Mouse (Mus musculus) heart, embryonic 10.5 days (tissue): ENCODE data around the gene Fdx1. TPM values are rescaled to one million over a fixed set of nuclear protein-coding genes. Genes with fewer than 3 reads are reported as not detected.
A peak's percentile ranks its signal among the peaks of the same experiment; 100 is the strongest.

ENCODE experiments used
- DNase-seq: peaks from one replicate; pipeline ENCODE4 v3.0.0-alpha.2; 2017; ENCODE audit warnings: low spot score
- H3K27ac ChIP-seq: fragments of 300-500 bp; sonication (generic); 2 replicates; pipeline ENCODE4 v1.5.1; 2016; ENCODE audit warnings: mild to moderate bottlenecking
- H3K27me3 ChIP-seq: fragments of 300-500 bp; sonication (generic); 2 replicates; pipeline ENCODE4 v1.6.1; 2016; ENCODE audit warnings: mild to moderate bottlenecking; ENCODE audit not compliant: poor library complexity, insufficient read depth, severe bottlenecking
- H3K36me3 ChIP-seq: fragments of 300-500 bp; sonication (generic); 2 replicates; pipeline ENCODE4 v1.6.1; 2016; ENCODE audit warnings: mild to moderate bottlenecking, moderate library complexity
- H3K4me1 ChIP-seq: fragments of 300-500 bp; sonication (generic); 2 replicates; pipeline ENCODE4 v1.6.1; 2016; ENCODE audit warnings: mild to moderate bottlenecking
- H3K4me3 ChIP-seq: fragments of 300-500 bp; sonication (generic); 2 replicates; pipeline ENCODE4 v1.5.1; 2016; ENCODE audit warnings: mild to moderate bottlenecking, moderate library complexity
- H3K9me3 ChIP-seq: fragments of 300-500 bp; sonication (generic); 2 replicates; pipeline ENCODE4 v1.6.1; 2016; ENCODE audit warnings: mild to moderate bottlenecking, moderate library complexity
- WGBS: fragments of 180-500 bp; shearing (Covaris S2); methylation state at CpG from one replicate; pipeline ENCODE4 v1.1.7; 2016; 5-methylcytosine and 5-hydroxymethylcytosine counted together
- polyA plus RNA-seq: library from polyadenylated mRNA; unstranded; fragments of >200 nt; fragmentation: Nextera tagmentation; extraction: Ambion mirVana; gene quantifications from 2 replicates; pipeline ENCODE4 v1.2.1, GENCODE M21; 2016

Fdx1 gene
- polyA plus RNA-seq, 1 experiment from 2014 or later, result 70.3 TPM

GRCm38 (mm10) chr9:51924551-51925081 lies 38.7 kb downstream of the Fdx1 start:
- WGBS, result 69% methylated on average over 8 of the region's 8 CpGs
- Histone ChIP-seq H3K27ac (no peak overlapping the region), H3K36me3 (no peaks in the 10 kb centered on the region)

GRCm38 (mm10) chr9:51922756-51923155 lies 40.6 kb downstream of the Fdx1 start:
- H3K27ac ChIP-seq, result no peak overlapping the region
- peaks cover 4% of the 10 kb centered on the region for H3K4me1 ChIP-seq
- no peaks in the 10 kb centered on the region for H3K9me3 ChIP-seq
- no peaks in the 10 kb centered on the region for H3K36me3 ChIP-seq
- WGBS, result 79% methylated on average over 2 of the region's 2 CpGs
- DNase-seq, result no peak
- no peaks in the 10 kb centered on the region for H3K27me3 ChIP-seq
- no peak overlapping the region for H3K4me3 ChIP-seq

More at GRCm38 (mm10) chr9:51924551-51925081, 38.7 kb downstream of the Fdx1 start:
- Histone ChIP-seq H3K27me3 (no peaks in the 10 kb centered on the region), H3K4me1 (peaks cover 14% of the 10 kb centered on the region), H3K9me3 (no peaks in the 10 kb centered on the region), H3K4me3 (no peak overlapping the region)
- DNase-seq, result no peak

GRCm38 (mm10) chr9:51915580-51915979 lies 47.8 kb downstream of the Fdx1 start:
- Histone ChIP-seq H3K4me3 (no peak overlapping the region), H3K27me3 (no peaks in the 10 kb centered on the region), H3K27ac (no peak overlapping the region), H3K36me3 (no peaks in the 10 kb centered on the region), H3K4me1 (0 out of 2 replicates have a peak, but pooled peaks cover 3% of the 10 kb centered on the region), H3K9me3 (no peaks in the 10 kb centered on the region)
- 37% methylated on average over 1 of the region's 1 CpGs for WGBS
- DNase-seq, result no peak

- WGBS, result 73% methylated on average over 15 of the region's 15 CpGs
- no peaks in the 10 kb centered on the region for H3K36me3 ChIP-seq
Observed at GRCm38 (mm10) chr9:51914481-51915120, 48.8 kb downstream of the Fdx1 start.

GRCm38 (mm10) chr9:51908838-51909237 lies 54.5 kb downstream of the Fdx1 start:
- Histone ChIP-seq H3K4me3 (no peak overlapping the region), H3K27me3 (no peaks in the 10 kb centered on the region), H3K27ac (no peak overlapping the region), H3K36me3 (no peaks in the 10 kb centered on the region), H3K4me1 (peaks cover 9% of the 10 kb centered on the region; the same call in 1 of the 2 replicates), H3K9me3 (no peaks in the 10 kb centered on the region)
- 8% methylated on average over 2 of the region's 2 CpGs for WGBS
- DNase-seq, result peak; percentile 77

More at GRCm38 (mm10) chr9:51914481-51915120, 48.8 kb downstream of the Fdx1 start:
- H3K4me1 ChIP-seq, result 0 out of 2 replicates have a peak, but pooled peaks cover 3% of the 10 kb centered on the region
- H3K27ac ChIP-seq, result no peak overlapping the region
- H3K27me3 ChIP-seq, result no peaks in the 10 kb centered on the region
- H3K9me3 ChIP-seq, result no peaks in the 10 kb centered on the region
- no peak overlapping the region for H3K4me3 ChIP-seq
- DNase-seq, result no peak

- DNase-seq, result no peak
- Histone ChIP-seq H3K27ac (no peak overlapping the region), H3K4me1 (peaks cover 9% of the 10 kb centered on the region; the same call in 1 of the 2 replicates), H3K27me3 (no peaks in the 10 kb centered on the region), H3K4me3 (no peak overlapping the region), H3K9me3 (no peaks in the 10 kb centered on the region), H3K36me3 (no peaks in the 10 kb centered on the region)
- WGBS, result 51% methylated on average over 3 of the region's 3 CpGs
Observed at GRCm38 (mm10) chr9:51908255-51908654, 55.1 kb downstream of the Fdx1 start.

GRCm38 (mm10) chr9:51906938-51907337 lies 56.4 kb downstream of the Fdx1 start:
- no peak overlapping the region for H3K4me3 ChIP-seq
- no peaks in the 10 kb centered on the region for H3K9me3 ChIP-seq
- 89% methylated on average over 8 of the region's 8 CpGs for WGBS
- H3K27ac ChIP-seq, result no peak overlapping the region
- no peak for DNase-seq
- peaks cover 9% of the 10 kb centered on the region; the same call in 1 of the 2 replicates for H3K4me1 ChIP-seq
- H3K27me3 ChIP-seq, result no peaks in the 10 kb centered on the region
- H3K36me3 ChIP-seq, result no peaks in the 10 kb centered on the region

Other genes starting within 250 kb of the Fdx1 start
- gene Arhgap20, start 198.2 kb downstream of the Fdx1 start, polyA plus RNA-seq, result 0.52 and 0.69 TPM in 2 replicates
- 172 and 176 TPM in 2 replicates for gene Rdx, start 83.6 kb upstream of the Fdx1 start, polyA plus RNA-seq
- gene Zc3h12c, start 205.0 kb upstream of the Fdx1 start, polyA plus RNA-seq, result 2.5 and 2.6 TPM in 2 replicates